Mouse (Mus musculus) stomach, postnatal 0 days (tissue): ENCODE measurements around the gene Arid3b.

ENCODE experiments used
- CTCF ChIP-seq: IDR thresholded peaks from 2 replicates; pipeline ENCODE4 v1.5.1; 2016; ENCODE audit warnings: antibody characterized with exemption, low read depth, mild to moderate bottlenecking, moderate library complexity
- EP300 ChIP-seq: optimal IDR thresholded peaks from 2 replicates; pipeline ENCODE3; 2016; ENCODE audit warnings: antibody characterized with exemption

DNA sequence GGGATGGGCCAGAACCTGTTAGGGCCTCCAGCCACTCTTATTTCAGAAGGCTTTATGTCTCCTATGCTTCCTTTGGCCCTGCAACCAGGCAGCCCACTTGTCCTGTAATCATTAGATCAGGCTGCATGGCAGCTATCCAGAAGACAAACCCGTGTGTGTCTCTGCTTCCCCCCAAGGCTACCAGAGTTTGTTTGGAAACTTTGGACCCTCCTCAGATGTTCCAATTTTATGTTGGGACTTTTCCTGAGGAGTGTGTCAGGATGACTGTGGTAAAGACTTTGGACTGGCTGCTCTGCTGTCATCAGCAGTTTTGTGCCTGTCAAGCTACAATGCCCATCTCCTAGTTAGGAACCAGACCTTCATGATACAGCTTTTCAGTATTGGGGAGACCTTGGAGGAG is 87.8 kb downstream of the Arid3b start:
- TF ChIP-seq CTCF = no peak
- no peak for TF ChIP-seq EP300
